Mouse (Mus musculus): ENCODE results near the gene Gm21988. TPM values are rescaled to one million over a fixed set of nuclear protein-coding genes. Genes with fewer than 3 reads are reported as not detected.

Gene Gm21988
- polyA plus RNA-seq, 1 experiment from 2014 or later = 15.2 TPM

DNA sequence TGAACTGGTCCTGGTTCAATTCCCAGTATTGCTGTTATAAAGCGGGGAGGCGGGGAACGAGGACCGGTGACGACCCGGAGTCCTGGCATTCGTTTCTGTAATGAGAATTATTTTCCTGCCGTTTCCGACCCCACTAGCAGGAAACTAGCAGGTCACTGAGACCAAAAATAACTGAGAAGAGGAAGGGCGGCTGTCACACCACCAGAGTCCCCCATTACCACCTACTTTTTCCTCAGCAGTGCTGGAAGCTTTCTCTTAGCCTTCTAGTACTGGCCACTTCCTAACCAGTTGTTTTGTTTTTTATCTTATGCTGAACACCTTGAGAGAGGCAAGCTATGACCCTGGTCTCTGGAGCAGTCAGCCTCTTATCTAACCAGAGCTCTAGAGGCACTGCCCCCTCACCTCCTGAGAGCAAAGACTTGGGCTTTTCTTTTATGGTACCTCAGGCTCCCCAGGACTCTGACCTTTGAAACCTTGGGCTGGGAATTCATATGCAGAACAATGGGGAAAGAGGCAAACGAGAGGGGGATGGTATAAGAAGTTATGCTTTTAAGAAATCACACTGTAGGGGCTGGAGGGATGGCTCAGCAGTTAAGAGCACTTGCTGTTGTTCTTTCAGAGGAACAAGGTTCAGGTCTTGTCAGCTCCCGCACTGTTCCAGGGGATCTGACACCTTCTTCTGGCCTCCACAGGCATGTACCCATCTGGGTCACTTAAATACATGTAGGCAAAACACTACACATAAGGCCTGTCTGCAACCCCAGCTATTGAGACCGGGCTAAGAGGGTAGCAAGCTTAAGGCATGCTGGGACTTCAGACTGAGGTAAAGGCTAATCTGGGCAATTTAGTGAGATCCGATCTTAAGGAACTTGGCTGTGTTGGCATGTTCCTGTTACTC is 17.8 kb downstream of the Gm21988 start:
- Histone ChIP-seq H3K9ac (peak overlapping the region; percentile 77), H3K27ac (no peak overlapping the region), H3K4me2 (replicated peaks) (peak overlapping the region; percentile 88), H3K4me1 (peaks cover 44% of the 10 kb centered on the region), H3K36me3 (peaks cover 10% of the 10 kb centered on the region), H3K27me3 (replicated peaks) (peaks cover 40% of the 10 kb centered on the region), H3K4me3 (peak overlapping the region; percentile 56), H3K9me3 (no peaks in the 10 kb centered on the region)
- ATAC-seq (ENCODE audit: low FRiP score, low read depth) = no peak
- 6% methylated on average over 14 of the region's 14 CpGs for WGBS

DNA sequence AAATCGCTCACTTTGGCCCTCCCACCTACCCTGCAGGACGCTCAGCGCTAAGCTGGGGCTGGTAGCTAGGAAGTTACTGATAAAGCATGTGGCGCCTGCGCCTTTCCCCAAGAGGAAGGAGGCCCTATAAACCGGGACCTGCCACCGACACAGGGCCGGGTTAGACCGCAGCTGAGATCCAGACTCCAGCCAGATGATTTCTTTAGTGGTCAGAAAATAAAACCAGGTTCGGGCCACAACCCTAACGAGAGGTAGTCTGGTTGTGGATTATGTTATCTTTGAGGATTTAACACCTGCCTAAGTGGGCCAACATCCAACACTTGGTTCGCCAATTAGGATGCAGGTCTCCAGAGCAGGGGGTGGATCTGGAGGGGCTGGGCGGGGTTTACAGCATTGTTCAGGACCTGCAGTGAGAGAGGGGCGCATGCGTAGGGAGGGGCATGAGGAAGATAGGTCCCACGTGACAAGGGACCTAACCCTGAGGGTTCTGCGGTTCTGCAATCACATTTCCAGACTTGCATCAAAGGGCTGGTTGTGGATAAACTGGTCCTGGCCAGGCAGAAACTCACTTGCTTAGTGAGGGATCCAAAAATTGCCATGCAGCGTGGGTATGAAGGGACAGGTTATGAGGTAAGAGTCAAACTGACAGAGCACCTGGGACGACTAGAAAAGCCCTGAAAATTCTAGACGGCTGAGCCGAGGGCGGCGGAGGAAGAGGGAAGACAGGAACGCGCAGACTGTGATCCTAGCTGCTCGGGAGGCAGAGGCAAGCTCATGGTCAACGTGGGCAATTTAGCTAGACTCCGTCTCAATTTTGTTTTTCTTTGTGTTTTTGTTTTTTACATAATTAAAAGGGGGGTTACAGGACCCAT is 18.7 kb downstream of the Gm21988 start, which contains the start of gene Slc16a13:
TSS of gene Slc16a13 (minus strand) at position 334 of the 872 bp plus-strand sequence.
- Histone ChIP-seq H3K4me1 (peaks cover 36% of the 10 kb centered on the region), H3K27ac (peak within 1 kb of the TSS; percentile 68), H3K27me3 (replicated peaks) (peaks cover 40% of the 10 kb centered on the region), H3K4me2 (replicated peaks) (peak within 1 kb of the TSS; percentile 88), H3K9ac (peak within 1 kb of the TSS; percentile 77), H3K4me3 (peak within 1 kb of the TSS; percentile 56), H3K36me3 (peaks cover 12% of the 10 kb centered on the region), H3K9me3 (no peaks in the 10 kb centered on the region)
- ATAC-seq (ENCODE audit: low FRiP score, low read depth) = peak; percentile 96
- under 1% methylated on average over 28 of the region's 28 CpGs for WGBS

DNA sequence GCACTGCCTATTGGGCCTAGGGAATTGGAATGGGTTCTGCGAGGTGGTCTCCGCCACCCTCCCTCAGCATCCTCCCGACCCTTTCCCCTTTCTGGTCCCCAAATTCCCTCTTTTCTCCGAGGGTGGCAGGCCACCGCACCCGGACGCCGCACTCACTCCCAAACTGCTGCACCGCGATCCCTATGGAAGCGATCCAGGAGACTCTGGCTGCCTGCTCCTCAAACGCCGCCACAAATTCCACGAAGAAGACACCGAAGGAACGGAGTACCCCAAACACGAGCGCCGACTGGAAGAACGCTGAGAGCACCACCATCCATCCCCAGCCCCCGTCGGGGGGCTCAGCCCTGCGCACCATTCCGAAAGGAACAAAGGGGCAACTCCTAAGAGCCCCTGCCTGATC is 19.3 kb downstream of the Gm21988 start:
- WGBS = under 1% methylated on average over 24 of the region's 24 CpGs
- H3K4me2 ChIP-seq (replicated peaks) = peak overlapping the region; percentile 88
- peak overlapping the region; percentile 57; the same call in 1 of the 2 replicates for H3K27ac ChIP-seq
- H3K9ac ChIP-seq = peak overlapping the region; percentile 77
- H3K27me3 ChIP-seq (replicated peaks) = peaks cover 40% of the 10 kb centered on the region
- ATAC-seq (ENCODE audit: low FRiP score, low read depth) = no peak
- peak overlapping the region; percentile 56 for H3K4me3 ChIP-seq
- peaks cover 15% of the 10 kb centered on the region for H3K36me3 ChIP-seq
- H3K4me1 ChIP-seq = peaks cover 39% of the 10 kb centered on the region
- H3K9me3 ChIP-seq = no peaks in the 10 kb centered on the region

DNA sequence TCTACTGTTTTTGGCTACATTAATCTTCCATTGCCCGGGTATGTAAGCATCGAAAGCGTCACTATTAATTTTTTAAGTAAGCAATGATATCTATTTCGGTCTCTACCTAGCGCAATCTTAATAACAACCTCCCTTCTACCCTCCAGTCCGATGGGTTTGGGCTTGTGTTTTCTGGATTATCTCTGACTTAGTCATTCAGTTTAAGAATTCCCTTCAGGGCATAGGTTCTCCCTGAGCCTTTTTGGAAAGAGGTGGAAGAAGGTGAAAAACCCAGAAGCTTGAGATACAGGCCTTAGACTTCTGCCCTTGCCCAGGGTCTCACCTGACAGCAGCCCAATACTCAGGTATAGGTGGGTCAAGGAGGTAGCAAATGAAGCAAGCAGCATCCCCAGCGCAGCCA is 19.8 kb downstream of the Gm21988 start:
- Histone ChIP-seq H3K4me3 (peak overlapping the region; percentile 56), H3K27ac (no peak overlapping the region), H3K9me3 (no peaks in the 10 kb centered on the region), H3K4me1 (peaks cover 44% of the 10 kb centered on the region), H3K36me3 (peaks cover 15% of the 10 kb centered on the region), H3K4me2 (replicated peaks) (peak overlapping the region; percentile 88), H3K9ac (peak overlapping the region; percentile 77), H3K27me3 (replicated peaks) (peaks cover 40% of the 10 kb centered on the region)
- WGBS = 56% methylated on average over 7 of the region's 7 CpGs
- ATAC-seq (ENCODE audit: low FRiP score, low read depth) = no peak

DNA sequence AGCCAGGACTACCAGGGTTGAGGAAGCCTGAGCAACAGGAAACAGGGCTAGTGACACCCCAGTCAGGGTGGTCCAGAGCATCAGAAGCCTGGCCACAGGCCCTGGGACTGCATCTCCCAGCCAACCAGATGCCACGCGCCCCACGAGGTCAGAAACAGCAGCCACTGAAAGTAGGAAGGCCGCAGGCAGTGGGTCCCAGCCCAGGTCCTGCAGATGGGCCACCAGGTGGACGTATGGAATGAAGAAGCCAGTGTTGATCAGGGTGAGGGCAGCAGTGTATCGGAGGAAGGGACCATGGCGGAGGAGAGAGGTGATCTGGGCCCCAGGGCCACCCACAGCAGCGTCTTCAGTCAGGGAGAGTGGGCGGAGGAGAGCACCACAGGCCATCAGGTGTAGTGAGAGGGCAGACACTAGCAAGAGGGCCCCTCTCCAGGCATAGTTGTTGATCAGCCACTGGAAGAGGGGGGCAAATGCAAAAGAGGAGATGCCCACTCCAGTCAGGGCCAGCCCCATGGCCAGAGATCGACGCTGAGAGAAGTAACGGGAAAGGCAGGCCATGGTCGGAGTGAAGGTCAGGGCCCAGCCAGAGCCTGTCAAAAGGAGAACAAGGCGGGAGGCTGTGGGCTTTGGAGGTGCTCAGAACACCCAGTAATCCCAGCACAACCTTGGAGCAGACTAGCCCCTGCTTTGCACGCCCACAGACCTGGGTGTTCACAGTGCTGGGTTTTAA is 20.7 kb downstream of the Gm21988 start:
- H3K27me3 ChIP-seq (replicated peaks) = peaks cover 43% of the 10 kb centered on the region
- no peak for ATAC-seq (ENCODE audit: low FRiP score, low read depth)
- peak overlapping the region; percentile 88 for H3K4me2 ChIP-seq (replicated peaks)
- peaks cover 15% of the 10 kb centered on the region for H3K36me3 ChIP-seq
- H3K4me3 ChIP-seq = no peak overlapping the region
- peaks cover 53% of the 10 kb centered on the region for H3K4me1 ChIP-seq
- WGBS = 89% methylated on average over 15 of the region's 15 CpGs
- no peaks in the 10 kb centered on the region for H3K9me3 ChIP-seq
- H3K9ac ChIP-seq = peak overlapping the region; percentile 30
- H3K27ac ChIP-seq = no peak overlapping the region

DNA sequence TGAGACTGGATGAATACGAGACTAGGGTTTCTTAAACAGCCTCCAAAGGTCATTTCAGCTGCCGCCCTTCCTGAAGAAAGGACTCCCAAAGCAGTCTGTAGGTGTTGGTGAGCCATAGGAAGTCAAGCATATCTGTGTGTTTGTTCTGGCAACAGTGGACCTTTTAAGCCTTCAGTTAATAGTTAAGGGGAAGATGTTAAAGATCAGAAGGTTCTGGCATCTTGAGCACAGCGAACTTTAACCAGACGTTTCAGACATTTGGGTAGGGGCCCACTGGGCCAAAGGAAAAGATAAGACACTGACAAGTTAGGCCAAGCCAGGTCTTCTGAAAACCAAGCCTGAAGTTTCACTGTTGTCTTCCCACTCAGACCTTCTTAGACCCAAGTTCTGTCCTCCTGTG is 21.6 kb downstream of the Gm21988 start:
- ATAC-seq (ENCODE audit: low FRiP score, low read depth) = no peak
- WGBS = 91% methylated on average over 4 of the region's 4 CpGs

DNA sequence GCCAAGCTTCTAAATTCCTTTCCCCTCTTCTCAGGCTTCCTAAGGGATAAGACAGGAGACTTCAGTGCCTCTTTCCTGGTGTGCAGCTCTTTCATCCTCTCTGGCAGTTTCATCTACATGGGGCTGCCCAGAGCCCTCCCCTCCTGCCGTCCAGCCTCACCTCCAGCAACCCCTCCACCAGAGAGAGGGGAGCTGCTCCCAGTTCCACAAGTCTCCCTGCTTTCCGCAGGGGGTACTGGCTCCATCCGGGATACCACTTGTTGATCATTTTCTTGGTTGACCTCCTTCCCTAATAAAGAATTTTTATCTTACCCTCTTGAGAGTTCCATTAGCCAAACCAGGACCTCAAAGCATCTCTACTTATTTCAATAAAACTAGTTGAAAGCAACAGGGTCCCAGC is 23.5 kb downstream of the Gm21988 start:
- no peak overlapping the region for H3K9ac ChIP-seq
- peaks cover 46% of the 10 kb centered on the region for H3K4me1 ChIP-seq
- no peaks in the 10 kb centered on the region for H3K9me3 ChIP-seq
- no peak overlapping the region for H3K4me3 ChIP-seq
- 59% methylated on average over 3 of the region's 3 CpGs for WGBS
- no peak for ATAC-seq (ENCODE audit: low FRiP score, low read depth)
- H3K4me2 ChIP-seq (replicated peaks) = no peak overlapping the region; the same call in 1 of the 2 replicates
- no peak overlapping the region for H3K27ac ChIP-seq
- peaks cover 63% of the 10 kb centered on the region for H3K27me3 ChIP-seq (replicated peaks)
- peaks cover 15% of the 10 kb centered on the region for H3K36me3 ChIP-seq

More for the DNA sequence above, 21.6 kb downstream of the Gm21988 start:
- H3K4me3 ChIP-seq = no peak overlapping the region
- no peak overlapping the region for H3K4me2 ChIP-seq (replicated peaks)
- peaks cover 57% of the 10 kb centered on the region for H3K4me1 ChIP-seq
- no peak overlapping the region for H3K27ac ChIP-seq
- H3K9ac ChIP-seq = no peak overlapping the region
- peaks cover 52% of the 10 kb centered on the region for H3K27me3 ChIP-seq (replicated peaks)
- no peaks in the 10 kb centered on the region for H3K9me3 ChIP-seq
- peaks cover 15% of the 10 kb centered on the region for H3K36me3 ChIP-seq

DNA sequence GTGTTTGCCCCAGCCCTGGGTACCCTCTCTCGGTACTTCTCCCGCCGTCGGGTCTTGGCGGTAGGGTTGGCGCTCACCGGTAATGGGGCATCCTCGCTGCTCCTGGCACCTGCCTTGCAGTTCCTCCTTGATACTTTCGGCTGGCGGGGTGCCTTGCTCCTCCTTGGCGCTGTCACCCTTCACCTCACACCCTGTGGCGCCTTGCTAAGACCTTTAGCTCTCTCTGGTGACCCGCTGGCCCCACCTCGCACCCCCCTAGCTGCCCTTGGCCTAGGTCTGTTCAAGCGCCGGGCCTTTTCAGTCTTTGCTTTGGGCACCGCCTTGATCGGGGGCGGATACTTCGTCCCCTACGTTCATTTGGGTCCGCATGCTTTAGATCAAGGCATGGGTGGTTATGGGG is 24.3 kb downstream of the Gm21988 start:
- no peak overlapping the region for H3K4me3 ChIP-seq
- H3K27ac ChIP-seq = no peak overlapping the region
- no peaks in the 10 kb centered on the region for H3K9me3 ChIP-seq
- H3K4me1 ChIP-seq = peaks cover 44% of the 10 kb centered on the region
- no peak for ATAC-seq (ENCODE audit: low FRiP score, low read depth)
- H3K36me3 ChIP-seq = peaks cover 15% of the 10 kb centered on the region
- 9% methylated on average over 22 of the region's 22 CpGs for WGBS
- H3K9ac ChIP-seq = no peak overlapping the region
- H3K4me2 ChIP-seq (replicated peaks) = peak overlapping the region; percentile 54; the same call in 1 of the 2 replicates
- H3K27me3 ChIP-seq (replicated peaks) = peaks cover 63% of the 10 kb centered on the region

DNA sequence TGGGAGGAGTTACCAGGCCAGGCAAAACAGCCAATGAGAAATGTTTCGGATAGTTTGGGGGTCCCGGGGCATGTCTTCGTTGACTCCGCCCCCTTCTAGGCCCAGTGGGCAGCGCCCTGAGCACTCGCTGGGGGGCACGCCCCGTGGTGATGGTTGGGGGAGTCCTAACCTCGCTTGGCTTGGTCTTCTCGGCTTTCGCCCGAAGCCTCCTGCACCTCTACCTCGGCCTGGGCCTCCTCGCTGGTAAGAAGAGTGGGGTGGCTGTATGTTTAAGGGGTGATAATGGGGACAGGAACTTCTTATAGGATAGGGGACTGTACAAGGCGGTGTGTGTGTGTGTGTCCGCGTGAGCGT is 24.8 kb downstream of the Gm21988 start:
- Histone ChIP-seq H3K9me3 (no peaks in the 10 kb centered on the region), H3K36me3 (peaks cover 15% of the 10 kb centered on the region), H3K4me1 (peaks cover 40% of the 10 kb centered on the region), H3K27ac (no peak overlapping the region), H3K9ac (0 out of 2 replicates have a peak overlapping the region, but pooled peaks have one; percentile 51), H3K4me2 (replicated peaks) (peak overlapping the region; percentile 54), H3K4me3 (peak overlapping the region; percentile 32), H3K27me3 (replicated peaks) (peaks cover 63% of the 10 kb centered on the region)
- WGBS = 3% methylated on average over 18 of the region's 18 CpGs
- ATAC-seq (ENCODE audit: low FRiP score, low read depth) = no peak

DNA sequence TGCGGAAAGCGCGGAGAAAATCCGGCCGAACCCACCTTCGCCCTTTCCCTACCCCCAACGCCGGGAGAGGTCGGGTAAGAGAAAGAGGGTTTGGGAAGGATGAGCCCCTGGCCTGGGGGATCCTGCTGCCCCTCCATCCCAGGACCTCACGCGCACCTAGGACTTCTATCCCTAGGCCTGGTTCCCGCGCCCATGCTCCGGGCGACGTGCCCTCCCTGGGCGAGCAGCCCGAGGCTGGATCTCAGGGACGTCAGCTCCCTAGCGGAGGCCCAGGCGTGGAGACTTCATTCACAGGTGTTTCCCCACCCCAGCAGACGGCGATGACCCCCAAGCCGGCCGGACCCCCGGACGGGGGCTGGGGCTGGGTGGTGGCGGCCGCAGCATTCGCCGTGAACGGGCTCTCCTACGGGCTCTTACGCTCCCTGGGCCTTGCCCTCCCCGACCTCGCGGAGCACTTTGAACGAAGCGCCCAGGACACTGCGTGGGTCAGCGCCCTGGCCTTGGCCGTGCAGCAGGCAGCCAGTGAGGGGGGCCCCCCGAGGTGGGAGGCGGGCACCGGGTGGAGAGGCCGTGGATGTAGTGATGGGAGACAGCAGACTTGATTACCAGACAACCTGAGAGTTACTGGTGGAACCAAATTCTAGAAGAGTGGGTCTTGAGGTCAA is 25.3 kb downstream of the Gm21988 start:
- H3K27ac ChIP-seq = no peak overlapping the region
- peak overlapping the region; percentile 51 for H3K9ac ChIP-seq
- peaks cover 35% of the 10 kb centered on the region for H3K4me1 ChIP-seq
- H3K4me3 ChIP-seq = peak overlapping the region; percentile 32
- peak overlapping the region; percentile 54 for H3K4me2 ChIP-seq (replicated peaks)
- WGBS = 2% methylated on average over 46 of the region's 46 CpGs
- peaks cover 15% of the 10 kb centered on the region for H3K36me3 ChIP-seq
- peaks cover 63% of the 10 kb centered on the region for H3K27me3 ChIP-seq (replicated peaks)
- peak; percentile 39 for ATAC-seq (ENCODE audit: low FRiP score, low read depth)
- H3K9me3 ChIP-seq = no peaks in the 10 kb centered on the region

DNA sequence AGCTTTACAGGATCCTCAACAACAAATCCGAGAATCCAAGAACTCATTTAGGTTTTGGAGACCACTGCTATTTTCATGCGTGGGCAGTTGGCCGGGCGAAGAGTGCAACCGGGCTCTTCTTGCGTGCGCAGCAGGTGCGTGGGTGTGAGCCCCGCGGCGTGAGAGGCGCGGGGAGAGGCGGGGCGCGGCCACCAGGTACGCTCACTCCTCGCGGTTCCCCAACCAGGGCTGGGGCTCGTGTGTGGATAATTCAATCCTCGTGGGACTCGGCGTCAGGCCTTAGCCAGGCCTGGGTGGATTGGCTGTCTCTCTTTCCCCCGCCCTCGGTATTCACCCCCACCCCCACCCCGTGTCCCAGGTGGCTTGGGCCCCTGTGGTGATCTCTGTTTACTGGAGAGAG is 25.9 kb downstream of the Gm21988 start:
- H3K27me3 ChIP-seq (replicated peaks) = peaks cover 58% of the 10 kb centered on the region
- H3K36me3 ChIP-seq = peaks cover 15% of the 10 kb centered on the region
- H3K4me3 ChIP-seq = peak overlapping the region; percentile 32
- H3K4me1 ChIP-seq = peaks cover 29% of the 10 kb centered on the region
- no peak for ATAC-seq (ENCODE audit: low FRiP score, low read depth)
- H3K9ac ChIP-seq = peak overlapping the region; percentile 51
- no peak overlapping the region for H3K27ac ChIP-seq
- peak overlapping the region; percentile 54 for H3K4me2 ChIP-seq (replicated peaks)
- H3K9me3 ChIP-seq = no peaks in the 10 kb centered on the region
- 6% methylated on average over 26 of the region's 26 CpGs for WGBS
